Mouse (Mus musculus) liver, embryonic 16.5 days (tissue): Measurements from ENCODE around the gene Tktl2. TPM values are rescaled to one million over a fixed set of nuclear protein-coding genes. Genes with fewer than 3 reads are reported as not detected.
A peak's percentile ranks its signal among the peaks of the same experiment; 100 is the strongest.

Experiments used
- ATAC-seq: fragments of 200-750 bp; cut with Nextera tagmentation; 2 replicates; pipeline ENCODE4 v1.8.0; 2017; ENCODE audit warnings: low read depth, mild to moderate bottlenecking, moderate number of reproducible peaks, moderate library complexity
- H3K27ac ChIP-seq: fragments of 300-500 bp; sonication (generic); 2 replicates; pipeline ENCODE4 v1.5.1; 2014; ENCODE audit warnings: mild to moderate bottlenecking, low read length
- H3K27me3 ChIP-seq: fragments of 300-500 bp; sonication (generic); 2 replicates; pipeline ENCODE4 v1.6.1; 2014; ENCODE audit warnings: low read depth, low read length, mixed read lengths; ENCODE audit not compliant: control insufficient read depth, insufficient read depth
- H3K36me3 ChIP-seq: fragments of 300-500 bp; sonication (generic); 2 replicates; pipeline ENCODE4 v1.6.1; 2014; ENCODE audit warnings: mild to moderate bottlenecking; ENCODE audit not compliant: control insufficient read depth, insufficient read depth
- H3K4me1 ChIP-seq: fragments of 300-500 bp; sonication (generic); 2 replicates; pipeline ENCODE4 v1.6.1; 2014; ENCODE audit warnings: low read depth, low read length, mixed read lengths; ENCODE audit not compliant: control insufficient read depth
- H3K4me2 ChIP-seq: fragments of 300-500 bp; sonication (generic); 2 replicates; pipeline ENCODE4 v1.6.1; 2014; ENCODE audit warnings: low read depth, low read length, mixed read lengths
- H3K4me3 ChIP-seq: fragments of 300-500 bp; sonication (generic); 2 replicates; pipeline ENCODE4 v1.5.1; 2014; ENCODE audit warnings: low read depth, mild to moderate bottlenecking, low read length
- H3K9ac ChIP-seq: fragments of 300-500 bp; sonication (generic); 2 replicates; pipeline ENCODE4 v1.6.1; 2014; ENCODE audit warnings: low read depth, low read length
- H3K9me3 ChIP-seq: fragments of 300-500 bp; sonication (generic); replicated peaks from 2 replicates; pipeline ENCODE4 v1.6.1; 2016; ENCODE audit warnings: low read length; ENCODE audit not compliant: control insufficient read depth
- WGBS: fragments of 180-500 bp; shearing (Covaris S2); extraction: QIAGEN DNeasy Blood & Tissue Kit; methylation state at CpG from one replicate; pipeline ENCODE4 v1.1.7; 2014; ENCODE audit not compliant: insufficient replicate concordance; 5-methylcytosine and 5-hydroxymethylcytosine counted together
- polyA plus RNA-seq: library from polyadenylated mRNA; unstranded; fragments of >200 nt; fragmentation: Nextera tagmentation; extraction: Ambion mirVana; gene quantifications from 2 replicates; pipeline ENCODE4 v1.2.1, GENCODE M21; 2015

Gene Tktl2
- polyA plus RNA-seq, result not detected in 2 replicates

GRCm38 (mm10) chr8:66511537-66511936, at the start of gene Tktl2:
Gene Tktl2, plus strand, starts transcription at chr8:66511756.
- WGBS, result 85% methylated on average over 22 of the region's 22 CpGs
- ATAC-seq, result no peak
- Histone ChIP-seq H3K36me3 (no peaks in the 10 kb centered on the region), H3K27ac (no peak within 1 kb of the TSS), H3K4me2 (no peak within 1 kb of the TSS), H3K4me1 (no peaks in the 10 kb centered on the region), H3K27me3 (no peaks in the 10 kb centered on the region), H3K4me3 (no peak within 1 kb of the TSS), H3K9ac (no peak within 1 kb of the TSS), H3K9me3 (no peaks in the 10 kb centered on the region)

GRCm38 (mm10) chr8:66469821-66470220, 41.7 kb upstream of the Tktl2 start:
- ATAC-seq, result no peak
- H3K4me2 ChIP-seq, result no peak overlapping the region
- no peaks in the 10 kb centered on the region for H3K9me3 ChIP-seq
- H3K4me1 ChIP-seq, result no peaks in the 10 kb centered on the region
- no peaks in the 10 kb centered on the region for H3K36me3 ChIP-seq
- H3K9ac ChIP-seq, result no peak overlapping the region
- no peak overlapping the region for H3K4me3 ChIP-seq
- no peak overlapping the region for H3K27ac ChIP-seq
- no peaks in the 10 kb centered on the region for H3K27me3 ChIP-seq
- 43% methylated on average over 3 of the region's 3 CpGs for WGBS

GRCm38 (mm10) chr8:66476880-66477279, 34.7 kb upstream of the Tktl2 start:
- Histone ChIP-seq H3K4me3 (no peak overlapping the region), H3K4me1 (no peaks in the 10 kb centered on the region), H3K9ac (no peak overlapping the region), H3K4me2 (no peak overlapping the region), H3K36me3 (peaks cover 10% of the 10 kb centered on the region), H3K27ac (no peak overlapping the region), H3K27me3 (no peaks in the 10 kb centered on the region), H3K9me3 (no peaks in the 10 kb centered on the region)
- ATAC-seq, result no peak
- 78% methylated on average over 3 of the region's 3 CpGs for WGBS

GRCm38 (mm10) chr8:66486084-66486763, 25.3 kb upstream of the Tktl2 start, which contains the start of gene Tma16:
Gene Tma16, minus strand, starts transcription at chr8:66486530.
- Histone ChIP-seq H3K4me2 (peak within 1 kb of the TSS; percentile 71), H3K36me3 (peaks cover 4% of the 10 kb centered on the region; the same call in 1 of the 2 replicates), H3K9ac (peak within 1 kb of the TSS; percentile 79), H3K27ac (no peak within 1 kb of the TSS), H3K4me1 (no peaks in the 10 kb centered on the region), H3K27me3 (no peaks in the 10 kb centered on the region), H3K4me3 (peak within 1 kb of the TSS; percentile 83), H3K9me3 (no peaks in the 10 kb centered on the region)
- ATAC-seq, result peak; percentile 91
- under 1% methylated on average over 45 of the region's 45 CpGs for WGBS

GRCm38 (mm10) chr8:66488556-66488955, 23.0 kb upstream of the Tktl2 start:
- H3K4me1 ChIP-seq, result no peaks in the 10 kb centered on the region
- no peaks in the 10 kb centered on the region for H3K36me3 ChIP-seq
- 40% methylated on average over 3 of the region's 3 CpGs for WGBS
- no peak overlapping the region for H3K9ac ChIP-seq
- no peak overlapping the region for H3K4me3 ChIP-seq
- H3K27ac ChIP-seq, result no peak overlapping the region
- no peaks in the 10 kb centered on the region for H3K9me3 ChIP-seq
- no peak for ATAC-seq
- no peak overlapping the region for H3K4me2 ChIP-seq
- H3K27me3 ChIP-seq, result no peaks in the 10 kb centered on the region

- Histone ChIP-seq H3K4me3 (no peak overlapping the region), H3K4me1 (no peaks in the 10 kb centered on the region), H3K4me2 (no peak overlapping the region), H3K27ac (no peak overlapping the region), H3K36me3 (no peaks in the 10 kb centered on the region), H3K9me3 (no peaks in the 10 kb centered on the region), H3K27me3 (no peaks in the 10 kb centered on the region), H3K9ac (no peak overlapping the region)
- no peak for ATAC-seq
- 40% methylated on average over 4 of the region's 4 CpGs for WGBS
These were observed 20.9 kb upstream of the Tktl2 start for GRCm38 (mm10) chr8:66490624-66491023.

GRCm38 (mm10) chr8:66494496-66494895, 17.1 kb upstream of the Tktl2 start:
- Histone ChIP-seq H3K4me1 (no peaks in the 10 kb centered on the region), H3K27me3 (no peaks in the 10 kb centered on the region; the same call in 1 of the 2 replicates), H3K4me3 (no peak overlapping the region), H3K4me2 (no peak overlapping the region), H3K36me3 (no peaks in the 10 kb centered on the region), H3K27ac (no peak overlapping the region), H3K9ac (no peak overlapping the region), H3K9me3 (no peaks in the 10 kb centered on the region)
- no peak for ATAC-seq
- WGBS, result 54% methylated on average over 2 of the region's 2 CpGs

GRCm38 (mm10) chr8:66495726-66496125, 15.8 kb upstream of the Tktl2 start:
- H3K9ac ChIP-seq, result no peak overlapping the region
- H3K9me3 ChIP-seq, result no peaks in the 10 kb centered on the region
- no peak overlapping the region for H3K27ac ChIP-seq
- no peak overlapping the region for H3K4me2 ChIP-seq
- no peak for ATAC-seq
- H3K27me3 ChIP-seq, result no peaks in the 10 kb centered on the region; the same call in 1 of the 2 replicates
- H3K4me3 ChIP-seq, result no peak overlapping the region
- no peaks in the 10 kb centered on the region for H3K4me1 ChIP-seq
- 5% methylated on average over 8 of the region's 8 CpGs for WGBS
- no peaks in the 10 kb centered on the region for H3K36me3 ChIP-seq

- no peak for ATAC-seq
- Histone ChIP-seq H3K9ac (no peak overlapping the region), H3K4me3 (no peak overlapping the region), H3K9me3 (no peaks in the 10 kb centered on the region), H3K4me2 (no peak overlapping the region), H3K36me3 (no peaks in the 10 kb centered on the region), H3K4me1 (no peaks in the 10 kb centered on the region), H3K27ac (no peak overlapping the region), H3K27me3 (no peaks in the 10 kb centered on the region; the same call in 1 of the 2 replicates)
- 7% methylated on average over 4 of the region's 4 CpGs for WGBS
These were observed 14.5 kb upstream of the Tktl2 start for GRCm38 (mm10) chr8:66496998-66497577.
